ENCODE assay signal across 28 mouse cellular contexts in genomic region chr13:37621319-37622050, GRCm38 (mm10).
DNase-seq lines count a peak whose midpoint lies in the region; ATAC-seq and TF ChIP-seq lines count a peak whose summit lies in the region.
"Had no signal": no experiment of that assay in that cellular context is flagged by ENCODE, and none has a peak within 500 bp of the region (broad histone marks: within the 10 kb centered on the region; RNA-seq: fewer than 3 reads in every experiment).

No protein-coding gene starts in this region.

- ATAC-seq in intestine, postnatal 0 days = no peak
- no peak for ATAC-seq in intestine, embryonic 16.5 days
- no peak for ATAC-seq in lung, postnatal 0 days
- ATAC-seq: forebrain, postnatal 0 days; inflammation-experienced regulatory T-cells, adult 6 months; midbrain, embryonic 16.5 days had no signal

- no peak overlapping the region for H3K9ac ChIP-seq in intestine, postnatal 0 days (ENCODE audit: low read depth, low read length)
- H3K9ac ChIP-seq in intestine, embryonic 16.5 days (ENCODE audit: low read depth, low read length) = no peak overlapping the region
- H3K9ac ChIP-seq in lung, postnatal 0 days (replicated peaks; ENCODE audit: low read depth) = no peak overlapping the region
- H3K9ac ChIP-seq: forebrain, embryonic 12.5 days; forebrain, postnatal 0 days; hindbrain, embryonic 14.5 days; limb, embryonic 12.5 days; liver, embryonic 13.5 days; neural tube, embryonic 12.5 days had no signal

- no peaks in the 10 kb centered on the region for H3K27me3 ChIP-seq in intestine, postnatal 0 days (replicated peaks; ENCODE audit: control insufficient read depth, insufficient read depth, low read length)
- no peaks in the 10 kb centered on the region for H3K27me3 ChIP-seq in intestine, embryonic 16.5 days (replicated peaks; ENCODE audit: control insufficient read depth, insufficient read depth, low read length)
- no peaks in the 10 kb centered on the region for H3K27me3 ChIP-seq in lung, postnatal 0 days (replicated peaks; ENCODE audit: insufficient read depth, low read length)
- H3K27me3 ChIP-seq: forebrain, embryonic 12.5 days; limb, embryonic 12.5 days; liver, embryonic 13.5 days; neural tube, embryonic 12.5 days had no signal

- H3K27ac ChIP-seq in gastrocnemius, adult 2 months = no peak overlapping the region
- H3K27ac ChIP-seq in intestine, postnatal 0 days (ENCODE audit: low read depth, low read length) = no peak overlapping the region
- H3K27ac ChIP-seq in intestine, embryonic 16.5 days (ENCODE audit: low read length) = no peak overlapping the region
- no peak overlapping the region for H3K27ac ChIP-seq in lung, postnatal 0 days (ENCODE audit: low read length)
- H3K27ac ChIP-seq: forebrain, embryonic 12.5 days; hindbrain, embryonic 14.5 days; left cerebral cortex, adult 2 months; limb, embryonic 12.5 days; midbrain, embryonic 10.5 days; neural tube, embryonic 12.5 days had no signal

- 0 out of 2 replicates have a peak, but pooled peaks cover 3% of the 10 kb centered on the region for H3K4me1 ChIP-seq in intestine, postnatal 0 days (replicated peaks; ENCODE audit: control insufficient read depth, insufficient read depth, low read length)
- H3K4me1 ChIP-seq in intestine, embryonic 16.5 days (ENCODE audit: control insufficient read depth, insufficient read depth, low read length) = peaks cover 8% of the 10 kb centered on the region
- peaks cover 2% of the 10 kb centered on the region; the same call in 1 of the 2 replicates for H3K4me1 ChIP-seq in lung, postnatal 0 days (ENCODE audit: insufficient read depth, low read depth, low read length)
- H3K4me1 ChIP-seq: forebrain, embryonic 12.5 days; neural tube, embryonic 12.5 days had no signal

- DNase-seq in gastrocnemius, adult 2 months = no peak
- DNase-seq in gastrocnemius, postnatal 10 days = no peak
- no peak for DNase-seq in lung, postnatal 0 days (ENCODE audit: low spot score)
- no peak for DNase-seq in lung, postnatal 10 days
- DNase-seq in gastrocnemius, postnatal 36 days = no peak
- DNase-seq: cerebellum, adult 2 months; cerebellum, postnatal 14 days; forebrain, postnatal 0 days; gastrocnemius, postnatal 25 days; heart, postnatal 4 days; kidney, postnatal 10 days; liver, embryonic 13.5 days; lung, adult 2 months; right cerebral cortex, adult 18-20 months; spleen, adult 18-20 months; thymus, postnatal 14 days had no signal

- intact Hi-C loops in gastrocnemius, adult 2 months (cut with DNase I) = loop anchor here (5.0 kb wide), 1 partner anchor 59 kb away; no protein-coding TSS in a partner anchor
- intact Hi-C loops in gastrocnemius, postnatal 36 days (cut with DNase I) = no loop called here

- TF ChIP-seq EP300 in lung, postnatal 0 days (IDR thresholded peaks at IDR 0.05) = no peak

- no peaks in the 10 kb centered on the region for H3K9me3 ChIP-seq in intestine, postnatal 0 days (ENCODE audit: control insufficient read depth)
- H3K9me3 ChIP-seq in intestine, embryonic 16.5 days (ENCODE audit: control insufficient read depth, low read length) = no peaks in the 10 kb centered on the region
- no peaks in the 10 kb centered on the region for H3K9me3 ChIP-seq in lung, postnatal 0 days (ENCODE audit: low read length)
- H3K9me3 ChIP-seq: forebrain, embryonic 12.5 days; limb, embryonic 12.5 days; liver, embryonic 13.5 days; midbrain, embryonic 10.5 days; neural tube, embryonic 12.5 days had no signal

- peak; percentile 15; the same call in 1 of the 2 replicates for TF ChIP-seq CTCF in gastrocnemius, adult 2 months (IDR thresholded peaks at IDR 0.05)
- peak; percentile 38 for TF ChIP-seq CTCF in intestine, postnatal 0 days (IDR thresholded peaks at IDR 0.05; ENCODE audit: low read depth)
- TF ChIP-seq CTCF in lung, postnatal 0 days (IDR thresholded peaks at IDR 0.05) = peak; percentile 16; the same call in 1 of the 2 replicates

- no peak overlapping the region for H3K4me2 ChIP-seq in intestine, postnatal 0 days (replicated peaks; ENCODE audit: low read depth)
- H3K4me2 ChIP-seq in intestine, embryonic 16.5 days (ENCODE audit: low read depth, low read length) = no peak overlapping the region
- H3K4me2 ChIP-seq in lung, postnatal 0 days (replicated peaks; ENCODE audit: low read depth, low read length) = no peak overlapping the region
- H3K4me2 ChIP-seq: forebrain, embryonic 12.5 days; hindbrain, embryonic 14.5 days; limb, embryonic 12.5 days; liver, embryonic 13.5 days; neural tube, embryonic 12.5 days had no signal

- 94% methylated on average over 5 of the region's 5 CpGs for WGBS in intestine, postnatal 0 days
- 86% methylated on average over 5 of the region's 5 CpGs for WGBS in intestine, embryonic 16.5 days
- 76% methylated on average over 5 of the region's 5 CpGs for WGBS in lung, postnatal 0 days

- H3K4me3 ChIP-seq in gastrocnemius, adult 2 months = no peak overlapping the region
- no peak overlapping the region for H3K4me3 ChIP-seq in intestine, postnatal 0 days (ENCODE audit: low read depth, low read length)
- no peak overlapping the region for H3K4me3 ChIP-seq in intestine, embryonic 16.5 days (ENCODE audit: low read length)
- no peak overlapping the region for H3K4me3 ChIP-seq in lung, postnatal 0 days (ENCODE audit: low read depth, low read length)
- H3K4me3 ChIP-seq: erythroblast, embryonic 14.5 days; forebrain, embryonic 12.5 days; left cerebral cortex, adult 2 months; limb, embryonic 12.5 days; liver, embryonic 13.5 days; midbrain, embryonic 10.5 days; myocyte; neural tube, embryonic 12.5 days had no signal

- H3K36me3 ChIP-seq in intestine, postnatal 0 days (ENCODE audit: control insufficient read depth, insufficient read depth) = no peaks in the 10 kb centered on the region
- no peaks in the 10 kb centered on the region for H3K36me3 ChIP-seq in intestine, embryonic 16.5 days (ENCODE audit: control insufficient read depth, insufficient read depth, low read length)
- H3K36me3 ChIP-seq in lung, postnatal 0 days (ENCODE audit: insufficient read depth, low read length) = no peaks in the 10 kb centered on the region
- H3K36me3 ChIP-seq: forebrain, embryonic 12.5 days; limb, embryonic 12.5 days; liver, embryonic 13.5 days; midbrain, embryonic 10.5 days; neural tube, embryonic 12.5 days had no signal
